ENCODE assay signal across 8 mouse cellular contexts in the genomic region with DNA sequence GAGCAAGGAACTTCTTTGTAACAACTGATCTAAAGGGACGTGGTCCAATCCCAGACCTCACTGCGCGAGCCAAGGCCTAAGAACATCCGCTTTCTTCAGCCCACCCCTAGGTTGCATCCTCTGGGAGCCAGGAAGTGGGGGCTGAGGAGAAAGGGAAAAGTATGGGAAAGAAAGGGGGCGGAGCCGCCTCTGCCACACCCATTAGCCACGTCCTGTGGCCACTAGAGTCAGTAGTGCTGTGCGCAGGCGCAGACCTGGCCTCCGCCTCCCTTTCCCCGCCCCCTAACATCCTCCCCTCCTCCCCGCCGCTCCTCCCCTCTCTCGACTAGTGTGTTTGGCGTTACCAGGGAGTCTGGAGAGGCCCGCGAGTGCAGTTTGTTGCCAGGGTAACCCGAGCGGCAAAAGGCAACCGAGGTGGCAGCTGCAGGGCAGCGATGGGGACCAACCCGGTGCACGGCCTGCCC. TPM values are rescaled to one million over a fixed set of nuclear protein-coding genes. Genes with fewer than 3 reads are reported as not detected.
DNase-seq lines count a peak whose midpoint lies in the region; ATAC-seq and TF ChIP-seq lines count a peak whose summit lies in the region.

A gene (plus strand): TSS at position 327 of the 464 bp plus-strand sequence.

- TF ChIP-seq CTCF in layer of hippocampus, adult 2 months (conservative IDR thresholded peaks at IDR 0.05): peak; percentile 30; the same call in 1 of the 2 replicates
- TF ChIP-seq CTCF in lung, adult 2 months (IDR thresholded peaks at IDR 0.05; ENCODE audit: insufficient read depth, low read length): no peak

- TF ChIP-seq POLR2A in lung, adult 2 months (IDR thresholded peaks at IDR 0.05; ENCODE audit: borderline replicate concordance, extremely low read depth, low read depth, low read length): peak; percentile 47; the same call in 1 of the 2 replicates

- WGBS in lung, adult 2 months: under 1% methylated on average over 22 of the region's 23 CpGs

- peak; percentile 83 for ATAC-seq in neutrophil, adult 5-6 weeks (ENCODE audit: extremely low read depth, insufficient number of reproducible peaks, low FRiP score, poor library complexity, severe bottlenecking)

- peak; percentile 99 for DNase-seq in MN1 (ENCODE audit: low spot score)
- DNase-seq in cerebellum, adult 8-10 months: peak; percentile 87
- DNase-seq in forelimb bud, embryonic 11.5 days (ENCODE audit: low read depth, low spot score): peak; percentile 94
- DNase-seq in heart, postnatal 4 days: peak; percentile 96
- DNase-seq in layer of hippocampus, adult 2 months (ENCODE audit: low spot score in 2 of 2): peak; percentile 93 to 94
- peak; percentile 89 for DNase-seq in lung, adult 2 months
- peak; percentile 93 for DNase-seq in testis, postnatal 14 days (ENCODE audit: low spot score)

- H3K4me3 ChIP-seq in layer of hippocampus, adult 2 months: peak within 1 kb of the TSS; percentile 76
- H3K4me3 ChIP-seq in lung, adult 2 months (replicated peaks; ENCODE audit: extremely low read depth, low read depth, low read length): peak within 1 kb of the TSS; percentile 69

- H3K4me1 ChIP-seq in lung, adult 2 months (ENCODE audit: control insufficient read depth, insufficient read depth, low read length): peaks cover 5% of the 10 kb centered on the region; the same call in 1 of the 2 replicates

- H3K27ac ChIP-seq in layer of hippocampus, adult 2 months: peak within 1 kb of the TSS; percentile 97

RNA-seq across cellular contexts. Expression of the gene that starts here (rescaled TPM):
- 1 to 10 TPM in 1 of 2 experiments, under 1 TPM in 1; 0.60 to 1.0 TPM for total RNA-seq in heart, postnatal 4 days (2021)
- total RNA-seq in layer of hippocampus, adult 2 months (2021): 1 to 10 TPM; 2.0 to 2.1 TPM
- 10.4 and 14.9 TPM in 2 replicates for polyA plus RNA-seq in lung, adult 2 months (2012; rRNA removed)
- total RNA-seq in neutrophil, adult 5-6 weeks (2017): 0.47 TPM in 1 of 2 replicates, not detected in the other

Comparison
In these comparisons a context has a peak if more than half of its experiments do, and no peak if none do; other contexts are left out.
1. Peak in every context shown above with its lines: DNase-seq, ATAC-seq, H3K4me3 ChIP-seq and H3K27ac ChIP-seq.
2. Peak in ATAC-seq in neutrophil, adult 5-6 weeks; RNA of the gene not detected or under 1 TPM.